Mouse (Mus musculus) mesoderm, embryonic 11.5 days (tissue): ENCODE measurements around the gene Rfc5.

Experiments used
- DNase-seq: peaks from one replicate; pipeline ENCODE4 v3.0.0-alpha.2; 2012; ENCODE audit warnings: low read depth, low spot score

Rfc5 gene

GRCm38 (mm10) chr5:117374372-117375049, 14.3 kb downstream of the Rfc5 start:
- DNase-seq, result no peak

DNA sequence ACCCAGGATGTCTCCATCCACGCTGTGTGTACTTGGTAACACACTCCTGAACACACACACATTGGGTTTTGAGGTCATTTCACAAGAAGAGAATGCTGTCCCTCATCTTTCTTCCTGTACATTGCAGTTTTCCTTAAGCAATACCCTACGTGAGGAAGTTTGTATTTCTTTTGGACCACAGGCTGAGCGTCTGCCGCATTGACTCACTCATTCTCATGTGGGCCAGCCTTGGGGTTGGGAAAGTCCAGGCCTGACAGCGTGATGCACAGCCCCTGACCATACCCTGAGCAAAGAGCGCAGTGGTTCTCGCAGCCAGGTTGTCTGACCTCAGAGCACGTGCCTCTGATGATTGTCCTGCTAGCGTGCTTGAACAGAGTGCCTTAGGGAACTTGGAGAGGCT, 15.4 kb downstream of the Rfc5 start:
- DNase-seq, result no peak

- DNase-seq, result no peak
Measured at GRCm38 (mm10) chr5:117370592-117370991, 18.3 kb downstream of the Rfc5 start.

- DNase-seq, result peak; percentile 19
Measured at GRCm38 (mm10) chr5:117367206-117367605, 21.6 kb downstream of the Rfc5 start.

- no peak for DNase-seq
Measured at GRCm38 (mm10) chr5:117365904-117366561, 22.8 kb downstream of the Rfc5 start.

GRCm38 (mm10) chr5:117364821-117365220, 24.0 kb downstream of the Rfc5 start:
- DNase-seq, result no peak

DNA sequence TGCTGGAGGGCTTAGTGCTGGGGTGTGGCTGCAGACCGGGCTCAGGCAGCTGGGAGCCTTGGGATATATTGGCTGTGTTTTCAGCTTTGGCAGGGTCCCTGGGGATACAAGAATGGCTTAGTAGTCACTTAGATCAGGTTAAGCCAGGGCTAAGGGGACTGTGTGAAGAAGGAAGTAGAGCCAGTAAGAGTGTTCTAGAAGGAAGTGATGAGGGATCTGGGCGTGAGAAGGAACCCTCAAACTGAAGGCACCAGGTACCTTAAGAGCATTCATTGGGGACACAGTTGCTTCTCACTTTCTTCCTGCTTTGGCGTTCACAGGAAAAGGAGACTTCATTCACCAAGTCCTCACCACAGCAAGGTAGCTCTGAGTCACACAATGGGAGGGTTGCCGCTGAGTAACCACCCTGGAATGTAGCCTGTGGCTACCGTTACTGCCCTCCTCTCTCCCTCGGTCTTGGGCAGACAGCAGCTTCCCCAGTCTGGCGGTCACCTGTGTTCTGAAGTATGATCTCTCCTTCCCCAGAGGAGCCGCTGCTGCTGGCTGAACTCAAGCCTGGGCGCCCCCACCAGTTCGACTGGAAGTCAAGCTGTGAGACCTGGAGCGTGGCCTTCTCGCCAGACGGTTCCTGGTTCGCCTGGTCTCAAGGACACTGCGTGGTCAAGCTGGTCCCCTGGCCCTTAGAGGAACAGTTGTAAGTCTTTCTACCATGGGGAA, 25.6 kb downstream of the Rfc5 start:
- DNase-seq, result no peak

GRCm38 (mm10) chr5:117361590-117361989, 27.3 kb downstream of the Rfc5 start:
- DNase-seq, result no peak

DNA sequence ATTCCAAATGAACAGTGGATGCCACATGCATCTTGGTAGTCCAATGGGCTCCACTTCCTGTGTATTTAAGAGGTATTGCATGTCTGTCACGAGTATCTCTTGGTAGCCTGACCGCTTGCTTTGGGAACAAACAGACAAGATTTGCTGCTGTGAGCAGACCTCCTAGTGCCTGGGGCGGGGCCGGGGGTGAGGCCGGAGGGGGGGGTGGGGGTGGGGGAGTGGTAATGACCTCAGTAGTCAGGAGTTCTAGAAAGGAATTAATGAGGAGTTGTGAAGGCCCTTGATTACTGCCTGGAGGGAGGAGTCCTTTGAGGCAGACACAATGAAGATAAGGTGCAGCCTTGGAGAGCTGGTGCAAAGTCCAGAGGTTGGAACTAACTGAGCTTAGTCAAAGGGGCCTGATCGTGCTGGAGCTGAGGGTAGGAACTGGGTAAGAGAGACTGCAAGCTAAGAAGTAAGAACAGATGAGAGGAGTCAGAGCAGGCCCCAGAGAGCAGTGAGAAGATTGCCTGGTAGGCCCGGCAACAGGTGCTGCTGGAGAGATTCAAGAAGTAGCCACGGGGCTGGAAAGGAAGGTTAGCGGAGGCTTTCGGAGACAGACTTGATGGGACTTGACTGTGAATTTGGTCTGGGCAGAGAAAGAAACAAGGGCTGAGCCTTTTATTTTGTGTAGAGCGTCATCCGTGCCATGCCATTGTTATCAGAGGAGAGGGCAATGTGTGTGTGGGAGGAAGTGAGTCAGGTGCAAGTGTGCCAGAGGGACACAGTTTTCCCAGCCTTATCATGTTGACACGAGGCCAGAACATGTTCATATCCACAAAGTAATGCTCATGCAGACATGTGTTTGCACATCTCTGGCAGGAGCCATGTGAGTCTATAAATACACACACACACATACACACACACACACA, 28.0 kb downstream of the Rfc5 start:
- no peak for DNase-seq

- DNase-seq, result no peak
Measured at GRCm38 (mm10) chr5:117360228-117360515, 28.7 kb downstream of the Rfc5 start.

DNA sequence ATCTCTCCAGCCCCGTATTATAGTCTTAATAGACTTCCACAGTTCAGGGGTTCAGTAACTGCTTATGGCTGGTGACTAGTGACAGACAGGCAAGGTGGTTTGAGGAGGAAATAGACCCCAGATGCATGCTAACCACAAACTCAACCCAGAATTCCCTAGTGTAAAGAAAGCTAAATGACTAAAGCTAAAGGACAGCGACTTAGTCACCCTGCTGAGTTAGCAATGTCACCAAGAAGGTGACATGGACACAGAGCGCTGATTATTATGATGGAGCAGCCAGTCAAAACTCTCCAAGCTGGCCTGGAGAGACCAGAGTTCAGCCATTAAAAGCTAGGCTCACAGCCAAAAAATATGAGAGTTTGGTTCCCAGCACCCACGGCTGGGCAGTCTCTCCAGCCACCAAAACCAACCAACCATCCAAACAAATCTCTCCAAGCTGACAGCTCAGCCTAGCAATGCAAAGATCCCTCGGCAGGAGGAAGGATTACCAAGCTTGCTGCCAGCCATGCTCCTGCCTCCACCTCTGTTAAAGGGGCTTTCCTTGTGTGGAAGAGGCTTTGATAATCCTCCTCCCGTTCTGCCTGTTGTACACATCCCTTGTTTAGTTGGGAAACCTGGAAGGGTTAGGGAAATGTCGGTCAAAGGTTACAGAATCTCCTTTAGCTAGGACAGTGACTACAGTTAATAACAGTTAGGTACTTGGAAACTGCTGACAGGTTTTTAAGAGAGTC, 29.2 kb downstream of the Rfc5 start:
- DNase-seq, result no peak

DNA sequence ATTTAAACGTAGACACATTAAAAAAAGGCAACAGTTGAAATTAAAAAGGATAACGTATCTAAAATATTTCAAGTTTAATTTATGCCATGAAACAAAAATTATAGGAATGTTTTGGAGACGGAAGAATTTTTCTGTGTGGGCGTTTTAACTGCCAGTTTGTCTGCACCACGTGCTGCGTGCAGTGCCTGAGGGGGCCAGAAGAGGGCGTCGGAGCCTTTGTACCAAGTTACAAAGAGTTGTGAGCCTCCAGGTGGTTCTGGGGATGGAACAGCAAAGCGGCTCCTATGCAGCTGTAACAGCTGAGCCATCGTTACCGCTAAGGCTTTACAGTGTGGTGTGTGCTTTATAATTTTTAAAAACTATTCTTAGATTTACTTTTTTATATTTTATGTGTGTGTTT, 30.1 kb downstream of the Rfc5 start:
- peak; percentile 70 for DNase-seq

- no peak for DNase-seq
Measured at GRCm38 (mm10) chr5:117358248-117358630, 30.6 kb downstream of the Rfc5 start.

- peak; percentile 30 for DNase-seq
Measured at GRCm38 (mm10) chr5:117357478-117358247, 31.2 kb downstream of the Rfc5 start.

GRCm38 (mm10) chr5:117357129-117357477, 31.7 kb downstream of the Rfc5 start, which contains the start of gene Wsb2:
TSS of gene Wsb2 (plus strand) at chr5:117357304.
- peak; percentile 48 for DNase-seq

DNA sequence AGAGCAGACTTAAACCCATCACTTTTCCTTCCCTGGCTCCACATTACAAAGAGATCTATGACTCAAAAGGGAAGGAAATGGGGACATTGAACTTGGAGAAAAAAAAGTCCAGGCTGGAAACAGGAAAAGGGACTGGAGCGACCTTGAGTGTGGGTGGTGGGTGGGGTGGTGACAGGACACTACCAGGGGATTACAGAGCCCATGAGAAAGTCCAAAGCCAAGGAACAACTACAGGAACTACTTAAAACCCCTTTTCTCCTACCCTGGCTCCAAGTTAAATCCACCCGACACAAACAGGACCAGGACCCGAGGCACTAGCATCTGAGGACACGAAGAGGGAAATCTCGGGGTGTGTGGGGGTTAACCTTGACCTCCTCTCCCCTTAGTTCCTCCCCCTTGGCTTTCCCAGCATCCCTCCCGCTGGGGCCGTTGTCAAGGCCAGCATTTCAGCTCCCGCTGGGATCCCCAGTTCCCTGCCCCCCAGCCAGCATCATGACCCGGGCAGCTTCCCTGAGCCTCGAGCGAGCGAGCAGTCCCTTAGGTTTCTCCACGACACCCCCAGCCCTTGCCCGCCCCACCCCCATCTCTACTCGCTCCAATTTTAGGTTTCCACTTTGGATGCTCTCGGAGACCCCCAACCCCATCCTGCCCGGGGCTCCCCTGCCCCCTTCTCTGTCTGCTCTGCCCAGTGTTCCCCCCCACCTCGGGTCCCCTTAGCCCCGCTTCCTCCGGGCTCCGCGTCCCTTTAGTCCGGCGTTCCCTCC, 32.3 kb downstream of the Rfc5 start:
- peak; percentile 52 for DNase-seq

DNA sequence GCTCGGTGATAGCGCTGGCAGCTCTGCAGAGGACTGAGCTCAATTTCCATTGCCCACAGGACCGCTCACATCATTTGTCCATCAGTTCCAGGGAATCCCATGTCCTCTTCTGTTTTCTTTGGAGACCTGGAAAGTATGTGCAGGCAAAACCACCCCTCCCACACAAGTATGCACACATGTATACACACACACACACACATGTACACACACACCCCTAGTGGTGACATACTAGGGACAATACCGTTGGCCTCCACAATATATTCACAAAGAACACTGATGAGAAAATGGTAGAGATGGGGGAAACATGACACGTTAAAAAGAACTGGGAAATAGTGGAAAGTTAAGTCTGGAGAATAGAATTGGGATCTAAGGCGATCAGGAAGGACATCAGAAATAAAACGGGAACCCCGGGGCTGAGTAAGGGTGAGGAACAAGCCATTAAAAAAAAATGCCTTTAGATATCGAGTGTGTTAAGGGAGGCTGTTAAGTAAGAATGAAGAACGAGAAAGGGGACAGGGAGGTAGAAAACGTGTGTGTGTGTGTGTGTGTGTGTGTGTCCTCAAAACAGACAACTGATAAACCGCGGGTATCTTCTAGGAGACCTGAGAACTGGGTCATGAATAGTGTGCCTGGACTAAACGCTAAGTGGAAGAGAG, 33.1 kb downstream of the Rfc5 start:
- DNase-seq, result no peak

- no peak for DNase-seq
Measured at GRCm38 (mm10) chr5:117354121-117354520, 34.7 kb downstream of the Rfc5 start.

- peak; percentile 78 for DNase-seq
Measured at GRCm38 (mm10) chr5:117348279-117348678, 40.6 kb downstream of the Rfc5 start.
